Mouse (Mus musculus) C2C12 (cell line): ENCODE data around the gene Pon3.

Experiments used
- CEBPB ChIP-seq: IDR thresholded peaks from one replicate; pipeline ENCODE4 v1.6.1; 2011; ENCODE audit warnings: low read depth, mild to moderate bottlenecking, control low read depth, moderate library complexity
- CTCF ChIP-seq: IDR thresholded peaks from one replicate; pipeline ENCODE4 v1.5.1; 2011; ENCODE audit not compliant: control insufficient read depth, insufficient read depth, insufficient read length
- FOSL1 ChIP-seq: IDR thresholded peaks from one replicate; pipeline ENCODE4 v1.8.0; 2011; ENCODE audit warnings: mild to moderate bottlenecking, low read length; ENCODE audit not compliant: poor library complexity, insufficient read depth, severe bottlenecking
- MAX ChIP-seq: IDR thresholded peaks from one replicate; pipeline ENCODE4 v1.6.1; 2011; ENCODE audit warnings: mild to moderate bottlenecking, control low read depth
- MYOD1 ChIP-seq: IDR thresholded peaks from one replicate; pipeline ENCODE4 v1.6.1; 2011; ENCODE audit warnings: low read depth; ENCODE audit not compliant: control insufficient read depth, insufficient read length
- USF1 ChIP-seq: IDR thresholded peaks from one replicate; pipeline ENCODE4 v1.6.1; 2011; ENCODE audit warnings: low read depth, mild to moderate bottlenecking, control low read depth, moderate library complexity

- TF ChIP-seq USF1 (no peak), CTCF (no peak), MYOD1 (no peak), MAX (peak; percentile 38), CEBPB (no peak), FOSL1 (no peak)
These were observed 42.0 kb upstream of the Pon3 start, which contains the start of gene Pon2 for GRCm38 (mm10) chr6:5298092-5298554.
